Mouse (Mus musculus): ENCODE data around the gene Lrrc42. TPM values are rescaled to one million over a fixed set of nuclear protein-coding genes. Genes with fewer than 3 reads are reported as not detected.
A peak's percentile ranks its signal among the peaks of the same experiment; 100 is the strongest.

Lrrc42 gene
- polyA plus RNA-seq, 1 experiment from 2014 or later: 27.7 TPM

DNA sequence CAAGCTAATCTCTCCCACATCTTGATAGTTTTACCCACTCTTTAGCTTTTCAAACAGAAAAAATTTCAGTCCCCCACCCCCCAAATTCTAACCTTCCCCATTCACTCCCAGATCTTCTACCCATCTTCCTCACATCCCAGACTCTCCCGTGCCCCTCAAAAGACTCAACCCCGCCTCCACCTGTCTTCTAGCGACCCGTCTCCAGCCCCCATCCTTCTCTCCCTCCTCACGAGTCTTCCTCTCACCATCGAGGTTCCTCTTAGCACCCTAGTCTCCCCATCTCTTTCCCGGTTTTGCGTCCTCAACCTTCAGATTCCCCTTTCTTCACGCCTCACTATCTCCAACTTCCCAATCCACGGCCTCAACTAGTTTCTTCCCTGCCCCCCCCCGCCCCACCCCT is 810 bp downstream of the Lrrc42 start:
- peak overlapping the region; percentile 90 for H3K4me2 ChIP-seq (replicated peaks; ENCODE audit: low read depth)
- H3K4me3 ChIP-seq (ENCODE audit: low read depth, low read length): peak overlapping the region; percentile 72
- no peaks in the 10 kb centered on the region for H3K27me3 ChIP-seq (replicated peaks; ENCODE audit: control insufficient read depth, insufficient read depth, low read length)
- H3K4me1 ChIP-seq (replicated peaks; ENCODE audit: control insufficient read depth, insufficient read depth, low read length): peaks cover 11% of the 10 kb centered on the region
- H3K36me3 ChIP-seq (ENCODE audit: control insufficient read depth, insufficient read depth): no peaks in the 10 kb centered on the region
- no peak for ATAC-seq
- H3K27ac ChIP-seq (ENCODE audit: low read depth, low read length): no peak overlapping the region
- WGBS: 1% methylated on average over 11 of the region's 11 CpGs
- H3K9ac ChIP-seq (ENCODE audit: low read depth, low read length): peak overlapping the region; percentile 70
- TF ChIP-seq CTCF (IDR thresholded peaks at IDR 0.05; ENCODE audit: low read depth): no peak
- no peaks in the 10 kb centered on the region for H3K9me3 ChIP-seq (ENCODE audit: control insufficient read depth)

DNA sequence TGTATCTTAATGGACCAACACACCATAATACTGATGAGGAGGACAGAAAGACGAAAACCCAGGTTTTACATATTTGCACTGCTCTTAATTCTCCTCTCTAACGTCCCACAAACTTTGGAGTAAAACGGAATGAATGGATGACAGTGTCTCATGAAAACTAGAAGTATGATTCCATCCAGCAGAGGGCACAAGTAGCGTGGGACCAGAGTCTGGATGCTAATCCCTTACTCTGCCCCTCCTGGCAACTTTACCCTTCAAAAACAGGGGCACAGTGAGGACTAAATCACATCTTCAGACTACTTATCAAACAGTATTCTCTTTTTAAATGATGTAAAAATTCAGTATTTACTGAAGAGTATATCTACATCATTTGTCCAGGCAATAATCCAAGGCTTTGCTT is 2.8 kb downstream of the Lrrc42 start:
- Histone ChIP-seq H3K27ac (ENCODE audit: low read depth, low read length) (no peak overlapping the region), H3K4me1 (replicated peaks; ENCODE audit: control insufficient read depth, insufficient read depth, low read length) (peaks cover 15% of the 10 kb centered on the region), H3K4me2 (replicated peaks; ENCODE audit: low read depth) (no peak overlapping the region), H3K36me3 (ENCODE audit: control insufficient read depth, insufficient read depth) (no peaks in the 10 kb centered on the region), H3K9me3 (ENCODE audit: control insufficient read depth) (no peaks in the 10 kb centered on the region), H3K27me3 (replicated peaks; ENCODE audit: control insufficient read depth, insufficient read depth, low read length) (no peaks in the 10 kb centered on the region), H3K9ac (ENCODE audit: low read depth, low read length) (no peak overlapping the region), H3K4me3 (ENCODE audit: low read depth, low read length) (no peak overlapping the region)
- TF ChIP-seq CTCF (IDR thresholded peaks at IDR 0.05; ENCODE audit: low read depth): peak; percentile 87
- 19% methylated on average over 4 of the region's 4 CpGs for WGBS
- no peak for ATAC-seq

DNA sequence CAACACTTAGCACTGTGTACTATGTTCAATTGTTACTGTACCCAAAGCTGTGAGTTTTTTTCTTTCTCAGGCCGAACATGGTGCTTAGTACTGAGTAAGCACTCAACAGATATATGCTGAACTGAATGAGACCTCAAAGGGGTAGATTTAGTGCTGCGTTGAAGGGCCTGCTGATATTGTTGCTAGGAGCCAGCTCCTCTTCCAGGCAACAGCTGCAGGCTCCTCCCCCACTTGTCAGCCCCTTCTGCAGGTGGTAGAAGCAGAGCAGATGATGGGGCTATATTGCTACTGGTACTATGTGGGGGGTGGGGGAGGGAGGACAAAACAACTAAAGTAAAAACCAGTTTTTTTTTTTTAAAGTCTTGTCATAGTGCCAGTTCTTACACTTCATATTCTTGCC is 3.9 kb downstream of the Lrrc42 start:
- Histone ChIP-seq H3K27ac (ENCODE audit: low read depth, low read length) (no peak overlapping the region), H3K9ac (ENCODE audit: low read depth, low read length) (no peak overlapping the region), H3K4me2 (replicated peaks; ENCODE audit: low read depth) (no peak overlapping the region), H3K4me3 (ENCODE audit: low read depth, low read length) (no peak overlapping the region), H3K4me1 (replicated peaks; ENCODE audit: control insufficient read depth, insufficient read depth, low read length) (peaks cover 13% of the 10 kb centered on the region), H3K27me3 (replicated peaks; ENCODE audit: control insufficient read depth, insufficient read depth, low read length) (no peaks in the 10 kb centered on the region), H3K9me3 (ENCODE audit: control insufficient read depth) (no peaks in the 10 kb centered on the region), H3K36me3 (ENCODE audit: control insufficient read depth, insufficient read depth) (no peaks in the 10 kb centered on the region)
- no peak for TF ChIP-seq CTCF (IDR thresholded peaks at IDR 0.05; ENCODE audit: low read depth)
- ATAC-seq: no peak
- 38% methylated on average over 2 of the region's 2 CpGs for WGBS

DNA sequence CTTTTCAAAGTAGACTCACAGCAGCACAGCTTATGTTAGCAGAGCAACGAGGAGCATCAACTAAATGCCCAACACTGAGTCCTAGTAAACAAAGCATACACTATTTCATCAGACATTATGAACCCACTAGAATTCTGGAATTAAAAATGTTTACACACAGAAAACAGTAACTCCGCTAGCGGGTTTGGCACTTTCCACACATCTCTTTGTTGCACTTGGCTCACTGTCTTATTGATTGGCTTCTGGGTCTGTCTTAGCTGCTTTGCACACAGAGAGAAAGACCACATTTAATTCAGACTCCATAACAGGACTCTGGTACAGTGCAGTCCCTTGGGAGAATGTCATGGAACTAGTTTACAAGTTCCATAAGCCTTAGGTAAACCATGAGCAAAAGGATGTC is 5.3 kb downstream of the Lrrc42 start:
- Histone ChIP-seq H3K27me3 (replicated peaks; ENCODE audit: control insufficient read depth, insufficient read depth, low read length) (no peaks in the 10 kb centered on the region), H3K4me3 (ENCODE audit: low read depth, low read length) (no peak overlapping the region), H3K27ac (ENCODE audit: low read depth, low read length) (no peak overlapping the region), H3K9me3 (ENCODE audit: control insufficient read depth) (no peaks in the 10 kb centered on the region), H3K4me1 (replicated peaks; ENCODE audit: control insufficient read depth, insufficient read depth, low read length) (peaks cover 9% of the 10 kb centered on the region), H3K9ac (ENCODE audit: low read depth, low read length) (no peak overlapping the region), H3K4me2 (replicated peaks; ENCODE audit: low read depth) (no peak overlapping the region), H3K36me3 (ENCODE audit: control insufficient read depth, insufficient read depth) (no peaks in the 10 kb centered on the region)
- 74% methylated on average over 3 of the region's 3 CpGs for WGBS
- ATAC-seq: no peak
- no peak for TF ChIP-seq CTCF (IDR thresholded peaks at IDR 0.05; ENCODE audit: low read depth)

DNA sequence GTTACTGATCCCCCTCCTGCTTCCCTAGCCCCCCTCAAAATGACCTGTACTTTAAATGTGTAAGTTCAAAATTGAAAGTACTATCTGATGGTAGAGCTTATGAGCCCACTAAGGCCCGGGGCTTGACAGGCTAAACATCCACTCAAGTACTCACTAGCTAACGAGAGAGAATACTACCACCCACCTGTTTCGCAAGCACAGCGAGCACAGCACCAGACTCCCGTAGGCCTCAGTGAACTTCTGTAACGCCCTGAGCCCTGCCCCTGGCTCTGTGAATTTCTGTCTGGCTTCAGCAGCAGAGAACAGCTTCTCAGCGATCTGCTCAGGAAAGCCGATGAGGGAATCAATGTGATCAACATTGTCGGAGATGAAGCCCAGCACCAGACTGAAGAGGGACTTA is 6.2 kb downstream of the Lrrc42 start:
- no peak for ATAC-seq
- no peak overlapping the region for H3K4me3 ChIP-seq (ENCODE audit: low read depth, low read length)
- WGBS: 56% methylated on average over 9 of the region's 9 CpGs
- H3K27me3 ChIP-seq (replicated peaks; ENCODE audit: control insufficient read depth, insufficient read depth, low read length): no peaks in the 10 kb centered on the region
- peak overlapping the region; percentile 41; the same call in 1 of the 2 replicates for H3K27ac ChIP-seq (ENCODE audit: low read depth, low read length)
- no peak for TF ChIP-seq CTCF (IDR thresholded peaks at IDR 0.05; ENCODE audit: low read depth)
- H3K4me2 ChIP-seq (replicated peaks; ENCODE audit: low read depth): no peak overlapping the region
- H3K9me3 ChIP-seq (ENCODE audit: control insufficient read depth): no peaks in the 10 kb centered on the region
- peaks cover 4% of the 10 kb centered on the region for H3K36me3 ChIP-seq (ENCODE audit: control insufficient read depth, insufficient read depth)
- H3K4me1 ChIP-seq (replicated peaks; ENCODE audit: control insufficient read depth, insufficient read depth, low read length): peaks cover 8% of the 10 kb centered on the region
- no peak overlapping the region for H3K9ac ChIP-seq (ENCODE audit: low read depth, low read length)

DNA sequence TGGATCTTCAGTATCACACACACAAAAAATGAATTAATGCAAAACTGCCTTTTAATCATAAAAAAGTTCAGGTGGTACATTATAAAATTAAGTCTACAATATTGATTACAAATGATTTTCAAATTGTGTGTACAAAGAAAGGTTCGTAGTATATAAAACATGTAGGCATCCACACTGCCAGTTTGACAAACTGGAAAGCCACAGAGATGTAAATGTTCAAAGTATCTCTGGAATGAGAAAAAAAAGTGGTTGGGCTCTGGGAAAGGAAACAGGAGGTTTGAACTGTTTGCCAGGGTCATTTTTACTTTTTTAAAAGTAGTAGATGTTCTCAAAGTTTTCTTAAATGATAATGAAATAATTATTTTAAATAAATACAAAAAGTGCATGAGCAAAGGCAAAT is 7.3 kb downstream of the Lrrc42 start:
- no peaks in the 10 kb centered on the region for H3K27me3 ChIP-seq (replicated peaks; ENCODE audit: control insufficient read depth, insufficient read depth, low read length)
- no peak overlapping the region for H3K4me3 ChIP-seq (ENCODE audit: low read depth, low read length)
- TF ChIP-seq CTCF (IDR thresholded peaks at IDR 0.05; ENCODE audit: low read depth): no peak
- no peaks in the 10 kb centered on the region for H3K9me3 ChIP-seq (ENCODE audit: control insufficient read depth)
- 61% methylated on average over 1 of the region's 1 CpGs for WGBS
- H3K27ac ChIP-seq (ENCODE audit: low read depth, low read length): no peak overlapping the region
- ATAC-seq: no peak
- no peak overlapping the region for H3K4me2 ChIP-seq (replicated peaks; ENCODE audit: low read depth)
- peaks cover 9% of the 10 kb centered on the region for H3K36me3 ChIP-seq (ENCODE audit: control insufficient read depth, insufficient read depth)
- 0 out of 2 replicates have a peak, but pooled peaks cover 4% of the 10 kb centered on the region for H3K4me1 ChIP-seq (replicated peaks; ENCODE audit: control insufficient read depth, insufficient read depth, low read length)
- no peak overlapping the region for H3K9ac ChIP-seq (ENCODE audit: low read depth, low read length)

DNA sequence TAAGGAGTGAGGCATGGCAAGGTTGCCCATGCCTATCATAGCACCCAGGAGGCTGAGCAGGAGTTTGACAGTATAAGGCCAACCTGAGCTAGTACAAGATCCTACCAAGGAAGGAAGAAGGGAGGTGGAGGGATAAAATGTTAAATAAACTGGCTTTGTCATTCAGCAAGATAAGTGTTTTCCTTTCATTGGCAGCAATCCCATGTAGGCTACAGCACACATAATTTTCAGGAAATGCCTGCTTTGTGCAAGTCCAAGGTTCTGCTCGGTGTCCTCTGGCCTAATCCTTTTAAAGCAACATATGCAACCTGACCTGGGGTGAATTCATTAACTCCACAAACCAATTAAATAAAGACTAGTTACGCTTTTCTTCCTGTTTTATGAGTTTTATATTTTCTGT is 8.0 kb downstream of the Lrrc42 start:
- WGBS: 26% methylated on average over 2 of the region's 2 CpGs
- H3K9me3 ChIP-seq (ENCODE audit: control insufficient read depth): no peaks in the 10 kb centered on the region
- no peak for ATAC-seq

More for the DNA sequence above, 8.0 kb downstream of the Lrrc42 start:
- H3K27ac ChIP-seq (ENCODE audit: low read depth, low read length): 0 out of 2 replicates have a peak overlapping the region, but pooled peaks have one; percentile 1
- 0 out of 2 replicates have a peak, but pooled peaks cover 4% of the 10 kb centered on the region for H3K4me1 ChIP-seq (replicated peaks; ENCODE audit: control insufficient read depth, insufficient read depth, low read length)
- no peak overlapping the region for H3K9ac ChIP-seq (ENCODE audit: low read depth, low read length)
- no peak overlapping the region for H3K4me3 ChIP-seq (ENCODE audit: low read depth, low read length)
- H3K27me3 ChIP-seq (replicated peaks; ENCODE audit: control insufficient read depth, insufficient read depth, low read length): no peaks in the 10 kb centered on the region
- peaks cover 15% of the 10 kb centered on the region for H3K36me3 ChIP-seq (ENCODE audit: control insufficient read depth, insufficient read depth)
- no peak for TF ChIP-seq CTCF (IDR thresholded peaks at IDR 0.05; ENCODE audit: low read depth)
- no peak overlapping the region for H3K4me2 ChIP-seq (replicated peaks; ENCODE audit: low read depth)

Measured in intestine, postnatal 0 days (tissue).